Mouse (Mus musculus) liver, embryonic 14.5 days (tissue): Measurements from ENCODE around the gene Coro1b.

Experiments used
- CTCF ChIP-seq: IDR thresholded peaks from 2 replicates; pipeline ENCODE4 v1.5.1; 2016; ENCODE audit warnings: antibody characterized with exemption, low read depth, control low read depth
- EP300 ChIP-seq: IDR thresholded peaks from 2 replicates; pipeline ENCODE4 v1.6.1; 2016; ENCODE audit warnings: antibody characterized with exemption, low read depth

DNA sequence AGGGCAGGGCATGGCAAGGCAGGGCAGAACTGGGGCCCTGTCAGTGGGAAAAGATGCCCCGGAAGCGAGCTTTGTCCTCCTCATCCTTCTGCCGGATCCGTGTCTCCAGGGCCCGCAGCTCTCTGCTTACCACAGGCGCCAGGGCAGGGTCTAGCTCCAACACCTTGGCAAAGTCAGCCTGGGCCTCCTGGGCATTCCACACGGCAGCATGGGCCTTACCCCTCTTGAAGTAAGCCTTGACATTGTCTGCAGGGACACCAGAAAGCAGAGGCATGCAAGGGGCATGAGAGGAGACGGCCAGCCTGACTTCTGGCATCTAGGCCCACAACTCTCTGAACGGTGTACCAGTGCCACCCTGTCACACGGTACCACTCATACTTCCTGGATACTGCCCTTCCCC lies 33.9 kb upstream of the Coro1b start:
- TF ChIP-seq EP300 (no peak), CTCF (no peak)
